Mouse (Mus musculus) heart, adult 8-10 months (tissue): ENCODE data around the gene Mknk1. TPM values are rescaled to one million over a fixed set of nuclear protein-coding genes. Genes with fewer than 3 reads are reported as not detected.

ENCODE experiments used
- DNase-seq: peaks from one replicate; pipeline ENCODE4 v3.0.0; 2022; ENCODE audit warnings: low spot score
- total RNA-seq, 4 experiments: library from RNA; stranded (reverse); gene quantifications; 2 replicates each; pipeline ENCODE4 v1.2.4; 2022

Mknk1 gene
- total RNA-seq, 4 experiments from 2014 or later = 22.2 to 27.6 (median 25.6) TPM

DNA sequence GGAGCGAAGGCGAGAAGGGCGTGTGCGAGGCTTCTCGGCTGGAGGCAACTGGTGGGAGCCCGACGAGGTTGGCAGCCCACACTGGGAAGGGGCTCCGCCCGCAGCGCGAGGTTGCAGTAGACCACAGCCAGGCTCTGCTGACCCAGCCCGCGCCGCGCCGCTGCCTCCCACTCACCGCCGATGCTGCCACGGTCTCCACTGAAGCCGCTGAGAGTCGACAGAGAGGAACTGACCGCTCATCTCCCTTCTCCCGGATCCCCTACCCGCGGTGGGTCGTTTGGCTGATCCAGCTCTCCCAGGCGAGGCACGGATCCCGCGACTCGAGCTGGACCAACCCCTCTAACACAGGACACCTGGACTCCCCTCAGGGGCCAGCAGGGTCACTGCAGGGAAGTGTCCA lies 51.6 kb downstream of the Mknk1 start, which contains the start of gene 6430628N08Rik:
TSS of gene 6430628N08Rik (plus strand) at position 113 of the 400 bp plus-strand sequence.
- no peak for DNase-seq

DNA sequence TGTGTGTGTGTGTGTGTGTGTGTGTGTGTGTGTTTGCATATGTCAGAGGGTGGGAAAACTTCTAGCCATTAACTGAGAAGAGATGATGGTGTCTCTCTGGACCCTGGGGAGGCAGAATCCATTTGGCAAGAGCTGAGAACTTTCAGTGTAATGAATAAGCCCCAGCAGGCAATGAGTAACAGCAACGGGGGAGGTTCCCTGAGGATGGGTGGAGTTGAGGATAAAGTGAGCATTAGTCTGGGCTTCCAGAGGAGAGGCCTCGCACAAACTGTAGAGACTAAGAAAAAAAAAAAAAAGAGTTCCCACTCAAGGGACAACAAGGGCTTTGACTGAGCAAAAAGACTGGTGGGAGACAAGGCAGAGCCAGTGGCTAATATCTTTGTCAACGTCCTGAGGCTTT lies 55.3 kb downstream of the Mknk1 start:
- no peak for DNase-seq

DNA sequence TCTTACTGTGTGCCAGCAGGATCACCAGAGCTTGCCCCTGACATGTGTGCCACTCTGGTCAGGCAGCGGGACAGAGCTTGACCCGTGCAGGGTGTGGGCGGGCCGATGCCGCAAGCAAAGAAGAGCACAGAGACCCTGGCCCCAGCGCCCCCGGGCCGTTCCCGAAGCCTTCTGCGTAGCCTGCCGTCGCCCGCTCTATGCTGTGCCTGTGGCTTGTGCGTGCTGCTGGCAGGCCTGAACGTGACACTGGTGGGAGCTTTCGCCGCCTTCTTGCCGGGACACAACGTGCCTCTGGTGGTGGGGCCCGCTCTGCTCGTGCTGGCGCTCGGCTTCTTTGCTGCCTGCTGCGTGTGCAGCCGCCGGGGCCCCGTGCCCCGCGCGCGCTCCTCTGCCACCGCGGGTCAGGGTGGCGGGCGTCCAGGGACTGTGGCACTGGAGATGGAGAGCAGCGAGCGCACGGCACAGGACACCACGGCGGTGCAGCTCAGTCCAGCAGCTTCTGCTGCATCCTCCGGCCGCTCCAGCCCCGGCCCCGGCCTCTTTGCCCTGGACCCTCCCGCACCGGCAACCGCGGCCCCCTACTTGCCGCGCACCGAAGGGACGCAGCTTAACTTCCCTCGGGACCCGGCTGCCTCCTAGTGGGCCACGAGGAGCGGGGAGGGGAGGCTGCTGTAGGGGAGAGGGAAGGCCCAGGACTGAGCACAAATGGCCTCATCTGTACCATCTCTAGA lies 59.1 kb downstream of the Mknk1 start:
- DNase-seq = no peak

DNA sequence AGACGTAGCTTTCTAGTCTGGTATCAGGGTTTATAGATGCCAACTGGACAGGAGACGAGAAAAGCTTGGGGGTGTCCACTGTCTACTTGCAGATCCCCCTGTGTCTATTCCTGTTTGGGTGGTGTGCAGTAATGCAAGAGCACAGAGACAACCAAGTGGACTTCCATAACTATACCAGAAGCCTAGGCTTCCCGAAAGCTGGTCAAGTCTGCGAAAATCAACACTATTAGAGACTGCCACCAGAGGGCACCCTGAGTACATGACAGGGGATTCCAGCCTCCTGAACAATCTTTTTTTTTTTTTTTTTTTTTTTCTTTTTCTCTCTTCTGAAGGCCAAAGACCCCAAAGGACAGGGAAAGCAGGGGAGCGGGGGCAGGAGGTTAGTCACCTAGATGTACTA lies 63.8 kb downstream of the Mknk1 start:
- DNase-seq = peak; percentile 65

DNA sequence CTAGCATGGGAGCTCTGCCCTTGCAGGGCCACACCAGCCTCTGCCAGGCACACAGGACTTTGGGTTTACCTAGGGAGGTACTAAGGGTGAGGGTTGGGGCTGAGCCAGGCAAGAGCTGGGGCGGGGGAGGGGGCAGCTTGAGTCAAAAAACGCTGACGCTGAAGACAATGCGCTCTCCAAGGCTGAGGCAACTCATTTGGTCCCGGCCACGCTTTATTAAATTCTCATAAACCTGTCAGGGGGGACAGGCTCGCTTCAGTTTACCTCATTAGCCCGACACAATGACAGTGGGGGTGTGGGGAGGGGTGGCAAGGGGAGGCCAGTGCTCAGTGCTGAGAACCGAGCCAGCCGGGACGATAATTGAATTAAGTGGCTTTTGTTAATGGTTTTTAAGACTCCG lies 65.4 kb downstream of the Mknk1 start:
- DNase-seq = no peak

DNA sequence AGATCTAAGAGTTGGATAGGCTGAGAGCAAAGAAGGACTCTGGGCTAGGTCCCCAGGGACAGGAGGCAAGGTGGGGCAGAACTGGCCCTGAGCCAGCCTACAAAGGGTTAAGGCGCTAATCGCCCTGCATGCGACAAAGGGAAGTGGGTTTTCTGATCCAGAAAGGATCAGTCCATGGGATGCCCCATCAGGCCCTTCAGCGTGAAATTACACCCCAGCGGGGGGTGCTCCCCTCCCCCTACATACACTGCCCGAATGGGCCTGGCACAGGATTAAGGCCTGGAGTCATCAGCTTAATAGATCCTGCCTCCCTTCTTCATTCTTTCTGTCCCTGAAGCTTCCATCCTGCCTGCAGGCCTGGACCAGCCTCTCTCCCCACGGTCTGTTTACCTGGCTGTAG lies 66.7 kb downstream of the Mknk1 start:
- DNase-seq = no peak

DNA sequence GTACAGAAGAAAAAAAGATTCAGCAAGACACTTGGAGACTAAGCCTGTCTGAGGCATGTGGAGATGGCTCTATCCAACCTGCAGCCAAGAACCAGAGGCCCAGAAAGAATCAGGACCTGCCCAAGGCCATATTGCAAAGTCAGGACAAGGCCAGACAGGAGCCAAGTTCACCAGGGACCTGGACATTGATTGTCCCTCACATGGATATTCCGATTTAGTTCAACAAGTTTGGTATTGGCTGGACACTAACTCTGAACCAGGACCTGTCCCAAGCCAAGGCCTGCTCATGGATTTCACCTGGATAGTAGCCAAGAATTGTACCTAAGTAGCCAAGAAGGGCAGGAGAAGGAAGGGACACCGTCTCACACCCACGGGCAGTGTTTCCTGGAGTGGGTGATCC lies 67.8 kb downstream of the Mknk1 start:
- no peak for DNase-seq

DNA sequence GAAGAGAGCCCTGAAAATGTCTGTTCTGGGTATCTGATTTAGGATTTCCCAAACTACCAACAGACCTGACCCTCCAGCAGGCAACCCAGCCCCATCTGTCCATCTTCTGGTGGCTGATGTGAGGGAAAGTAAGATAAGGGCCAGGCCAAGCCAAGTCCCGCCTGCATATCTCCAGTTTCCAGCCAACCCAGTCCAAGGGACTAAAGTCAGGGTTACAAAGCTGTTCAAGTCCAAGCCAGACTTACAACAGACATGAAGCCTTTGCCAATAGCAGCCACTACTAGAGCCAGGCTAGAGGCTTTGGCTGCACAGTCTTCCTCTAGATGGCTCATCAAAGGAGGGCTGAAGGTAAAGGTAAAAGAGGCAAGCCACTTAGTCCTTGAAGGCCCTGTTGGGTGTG lies 69.0 kb downstream of the Mknk1 start:
- no peak for DNase-seq

DNA sequence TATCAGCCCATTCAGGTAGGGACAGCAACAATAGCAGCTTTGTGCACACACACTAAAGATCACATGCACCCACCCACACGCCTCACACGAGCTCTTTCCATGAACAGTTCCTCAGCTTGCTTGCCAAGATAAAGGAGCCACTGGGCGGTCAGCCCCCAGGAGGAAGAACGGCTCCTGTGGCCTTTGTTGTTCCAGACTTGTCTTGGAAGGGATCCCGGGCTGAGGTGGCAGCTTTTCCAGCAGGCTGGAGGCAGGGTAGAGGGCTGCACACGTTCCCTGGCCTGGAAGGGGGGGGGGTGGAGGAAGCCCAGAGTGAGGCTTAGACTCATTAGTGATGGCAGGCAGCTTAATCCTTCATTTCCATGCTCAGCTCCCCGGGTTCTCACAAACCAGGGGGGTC lies 69.6 kb downstream of the Mknk1 start:
- peak; percentile 39 for DNase-seq

DNA sequence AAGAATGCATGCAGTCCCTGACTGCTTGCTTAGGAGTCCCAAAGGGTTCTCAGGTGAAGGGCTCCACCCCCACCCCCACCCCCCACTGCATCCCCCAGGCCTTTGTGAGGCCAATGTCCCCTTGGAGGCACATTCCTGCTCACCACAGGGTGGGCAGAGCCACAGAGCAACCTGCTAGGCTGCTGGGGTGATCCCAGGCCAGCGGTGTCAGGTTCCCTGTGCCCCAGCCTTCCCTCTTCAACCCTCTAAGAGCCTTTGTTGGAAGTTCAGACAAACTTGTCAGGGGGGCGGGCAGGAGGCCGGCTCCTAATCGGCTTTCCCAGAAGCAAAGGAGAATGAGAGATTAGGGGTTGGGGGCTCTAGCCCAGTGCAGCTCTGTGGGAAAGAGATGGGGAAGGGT lies 72.6 kb downstream of the Mknk1 start:
- DNase-seq = no peak

DNA sequence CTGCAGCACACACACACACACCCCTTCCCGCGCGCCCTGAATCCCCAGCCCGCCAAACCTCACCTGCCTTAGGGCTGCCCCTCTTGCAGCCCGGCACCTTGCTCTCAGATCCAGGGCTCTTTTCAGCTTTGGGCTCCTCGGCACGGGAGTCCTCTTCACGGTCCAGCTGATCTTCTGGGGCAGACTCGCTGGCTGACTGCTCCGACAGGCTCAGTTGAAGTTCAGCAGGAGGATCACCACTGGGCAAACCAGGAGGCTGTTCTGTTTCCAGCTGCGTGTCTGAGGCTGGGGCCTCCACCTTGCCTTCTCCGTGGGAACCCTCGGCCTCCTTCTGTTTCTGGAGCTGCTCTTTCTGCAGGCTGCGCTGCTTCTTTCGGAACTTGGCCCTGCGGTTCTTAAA lies 80.9 kb downstream of the Mknk1 start:
- DNase-seq = no peak

DNA sequence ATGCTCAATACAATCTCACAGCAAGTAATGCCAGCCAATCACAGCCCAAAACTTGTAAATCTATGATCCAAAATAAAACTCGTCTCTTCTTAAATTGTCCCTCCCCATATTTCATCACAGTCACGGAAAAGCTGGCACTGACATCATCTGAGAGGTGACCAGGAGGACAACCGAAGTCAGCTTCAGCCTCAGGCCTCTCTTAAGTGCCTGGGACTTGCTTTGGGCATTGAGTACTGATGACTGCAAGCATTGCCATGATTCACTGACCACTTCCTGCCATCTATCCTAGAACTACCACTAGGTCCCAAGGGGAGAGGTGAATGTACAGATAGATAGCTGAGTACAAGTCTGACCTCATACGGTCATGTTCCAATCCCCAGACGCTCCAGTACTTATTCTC lies 83.7 kb downstream of the Mknk1 start:
- no peak for DNase-seq

DNA sequence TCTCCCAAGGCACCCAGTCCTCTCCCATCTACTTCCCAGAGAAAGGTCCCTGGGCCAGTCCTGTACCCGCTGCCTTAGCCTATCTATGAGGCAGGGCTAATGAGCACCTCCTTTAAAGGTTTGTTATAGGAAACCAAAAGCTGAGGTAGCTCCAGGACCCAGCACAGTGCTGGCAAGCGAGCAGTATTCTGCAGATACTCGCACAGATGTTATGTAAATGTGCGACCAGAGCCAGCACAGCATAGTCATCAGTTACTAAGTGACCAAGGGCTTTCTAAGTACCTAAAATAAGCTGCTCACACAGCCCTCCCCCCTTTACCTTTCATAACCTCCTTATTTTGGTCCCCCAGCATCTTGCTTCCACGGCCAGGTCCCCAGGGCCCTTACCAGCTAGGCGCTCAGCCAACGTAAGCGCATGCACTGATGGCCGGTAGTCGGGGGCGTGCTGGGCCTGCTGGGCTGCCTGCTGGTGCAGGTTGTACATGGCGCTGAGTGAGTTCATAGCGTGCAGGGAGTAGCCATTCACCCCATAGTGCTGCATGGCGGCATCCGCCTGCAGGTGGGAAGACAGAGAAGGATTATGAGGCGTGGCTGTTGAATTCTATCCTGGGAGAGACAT lies 84.4 kb downstream of the Mknk1 start:
- no peak for DNase-seq

DNA sequence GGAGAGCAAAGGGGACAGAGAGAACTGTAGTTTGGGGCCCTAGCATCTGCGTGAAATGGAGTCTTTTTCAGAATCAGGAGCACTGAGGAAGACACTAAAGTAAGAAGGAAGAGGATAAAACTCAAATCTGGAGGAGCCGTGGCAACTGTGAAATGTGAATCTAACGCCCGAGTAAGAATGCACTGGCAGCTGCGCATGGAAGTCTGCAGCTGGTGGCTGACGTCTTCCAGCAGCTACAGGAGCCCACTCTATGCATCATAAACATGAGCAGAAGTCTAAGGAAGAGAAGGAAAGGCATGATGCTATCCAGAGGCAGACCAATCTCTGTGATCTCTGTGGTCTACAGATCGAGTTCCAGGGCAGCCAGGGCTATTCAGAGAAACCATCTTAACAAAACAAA lies 88.6 kb downstream of the Mknk1 start:
- DNase-seq = no peak

Other genes starting within 250 kb of the Mknk1 start
- gene Cyp4a32, start 238.2 kb upstream of the Mknk1 start, total RNA-seq = not detected
- 10 to 100 TPM; 26.4 to 38.4 (median 34.4) TPM for gene Cyp4b1, start 191.5 kb upstream of the Mknk1 start, total RNA-seq
- 10 to 100 TPM; 39.9 to 43.2 (median 42.3) TPM for gene Efcab14, start 101.5 kb upstream of the Mknk1 start, total RNA-seq
- 1 to 10 TPM in 3 of 4 experiments, under 1 TPM in 1; 0.47 to 2.5 (median 1.4) TPM for gene Tex38, start 58.2 kb upstream of the Mknk1 start, total RNA-seq
- gene Atpaf1, start 54.4 kb upstream of the Mknk1 start, total RNA-seq = 100 to 1,000 TPM; 110 to 119 (median 113) TPM
- 1 to 10 TPM; 3.2 to 4.1 (median 3.4) TPM for gene Mob3c, start 11.1 kb upstream of the Mknk1 start, total RNA-seq
- gene Kncn, start 45.2 kb downstream of the Mknk1 start, total RNA-seq = not detected
- not detected for gene 6430628N08Rik, start 51.5 kb downstream of the Mknk1 start, total RNA-seq
- gene Dmbx1, start 100.7 kb downstream of the Mknk1 start, total RNA-seq = not detected
- gene Faah, start 178.7 kb downstream of the Mknk1 start, total RNA-seq = under 1 TPM in 3 of 4 experiments, not detected in 1; 0.34 to 0.82 (median 0.49) TPM
- gene Nsun4, start 214.7 kb downstream of the Mknk1 start, total RNA-seq = 10 to 100 TPM; 30.3 to 34.5 (median 32.7) TPM
- 1,000 to 10,000 TPM; 1,639 to 1,931 (median 1,745) TPM for gene Uqcrh, start 235.9 kb downstream of the Mknk1 start, total RNA-seq
- gene Lrrc41, start 236.1 kb downstream of the Mknk1 start, total RNA-seq = 10 to 100 TPM; 24.4 to 26.0 (median 25.7) TPM